In genomic region chr3:123235921-123236320, GRCm38 (mm10) we compare ENCODE assay signal across 8 mouse cellular contexts. TPM values are rescaled to one million over a fixed set of nuclear protein-coding genes. Genes with fewer than 3 reads are reported as not detected.
A peak's percentile ranks its signal among the peaks of the same experiment; 100 is the strongest.
DNase-seq lines count a peak whose midpoint lies in the region; ATAC-seq and TF ChIP-seq lines count a peak whose summit lies in the region.

Gene Synpo2, minus strand, starts transcription at chr3:123236149.

- under 1% methylated on average over 20 of the region's 20 CpGs for WGBS in cerebellum, adult 2 months
- 4% methylated on average over 20 of the region's 20 CpGs for WGBS in forebrain, postnatal 0 days
- 1% methylated on average over 20 of the region's 20 CpGs for WGBS in lung, adult 2 months

- peaks cover 28% of the 10 kb centered on the region for H3K9me3 ChIP-seq in E14TG2a.4 (ENCODE audit: low read length)
- H3K9me3 ChIP-seq in forebrain, postnatal 0 days (ENCODE audit: low read length): no peaks in the 10 kb centered on the region

- peak within 1 kb of the TSS; percentile 89 for H3K4me2 ChIP-seq in forebrain, postnatal 0 days (ENCODE audit: low read depth)

- peak; percentile 35 to 43 for DNase-seq in cerebellum, adult 2 months
- DNase-seq in forebrain, postnatal 0 days: peak; percentile 22
- peak; percentile 75 to 77 for DNase-seq in heart, postnatal 36 days
- peak; percentile 30 to 36 for DNase-seq in layer of hippocampus, adult 18-20 months (ENCODE audit: low spot score in 2 of 2)
- peak; percentile 58 for DNase-seq in lung, adult 2 months
- peak; percentile 56 for DNase-seq in ovary, adult 18-20 months (ENCODE audit: low spot score)
- DNase-seq in urinary bladder, adult 2 months (ENCODE audit: low spot score): peak; percentile 54

- peak within 1 kb of the TSS; percentile 46 for H3K9ac ChIP-seq in forebrain, postnatal 0 days

- peak within 1 kb of the TSS; percentile 75 for H3K4me3 ChIP-seq in E14TG2a.4 (replicated peaks; ENCODE audit: low read length)
- H3K4me3 ChIP-seq in cerebellum, adult 2 months (replicated peaks; ENCODE audit: insufficient read depth, low read depth, low read length): peak within 1 kb of the TSS; percentile 60
- peak within 1 kb of the TSS; percentile 48 for H3K4me3 ChIP-seq in forebrain, postnatal 0 days (ENCODE audit: low read depth, low read length)
- H3K4me3 ChIP-seq in lung, adult 2 months (replicated peaks; ENCODE audit: extremely low read depth, low read depth, low read length): peak within 1 kb of the TSS; percentile 55

- no peak for TF ChIP-seq CTCF in E14TG2a.4 (conservative IDR thresholded peaks at IDR 0.05; ENCODE audit: low read length)
- no peak for TF ChIP-seq CTCF in cerebellum, adult 2 months (IDR thresholded peaks at IDR 0.05; ENCODE audit: borderline replicate concordance, insufficient read depth, low read depth, low read length)
- TF ChIP-seq CTCF in forebrain, postnatal 0 days (IDR thresholded peaks at IDR 0.05; ENCODE audit: low read depth): no peak
- no peak for TF ChIP-seq CTCF in lung, adult 2 months (IDR thresholded peaks at IDR 0.05; ENCODE audit: insufficient read depth, low read length)

- H3K27ac ChIP-seq in cerebellum, adult 2 months (ENCODE audit: insufficient read depth, low read length): no peak within 1 kb of the TSS
- no peak within 1 kb of the TSS for H3K27ac ChIP-seq in forebrain, postnatal 0 days (ENCODE audit: low read depth, low read length)

- H3K36me3 ChIP-seq in E14TG2a.4 (ENCODE audit: insufficient read depth, low read length): no peaks in the 10 kb centered on the region
- H3K36me3 ChIP-seq in forebrain, postnatal 0 days (ENCODE audit: insufficient read depth): no peaks in the 10 kb centered on the region

- H3K4me1 ChIP-seq in E14TG2a.4 (replicated peaks; ENCODE audit: low read depth, low read length): peaks cover 17% of the 10 kb centered on the region
- H3K4me1 ChIP-seq in cerebellum, adult 2 months (ENCODE audit: control insufficient read depth, insufficient read depth, low read length): 0 out of 2 replicates have a peak, but pooled peaks cover 4% of the 10 kb centered on the region
- no peaks in the 10 kb centered on the region for H3K4me1 ChIP-seq in forebrain, postnatal 0 days (ENCODE audit: insufficient read depth)
- no peaks in the 10 kb centered on the region; the same call in 1 of the 2 replicates for H3K4me1 ChIP-seq in lung, adult 2 months (ENCODE audit: control insufficient read depth, insufficient read depth, low read length)

- ATAC-seq in forebrain, postnatal 0 days: peak; percentile 75

- 0 out of 2 replicates have a peak, but pooled peaks have one; percentile 10 for TF ChIP-seq POLR2A in cerebellum, adult 2 months (IDR thresholded peaks at IDR 0.05; ENCODE audit: borderline replicate concordance, insufficient read depth, low read length)
- TF ChIP-seq POLR2A in lung, adult 2 months (IDR thresholded peaks at IDR 0.05; ENCODE audit: borderline replicate concordance, extremely low read depth, low read depth, low read length): 0 out of 2 replicates have a peak, but pooled peaks have one; percentile 10

- intact Hi-C loops in heart, postnatal 36 days (cut with DNase I): loop anchor here (2.0 to 10.0 kb wide), 2 partner anchors 31 to 269 kb away; partner anchors contain the start of gene Sec24d

- H3K27me3 ChIP-seq in E14TG2a.4 (ENCODE audit: insufficient read depth, low read length): peaks cover 17% of the 10 kb centered on the region
- H3K27me3 ChIP-seq in cerebellum, adult 2 months (ENCODE audit: control insufficient read depth, insufficient read depth, low read length): no peaks in the 10 kb centered on the region
- no peaks in the 10 kb centered on the region for H3K27me3 ChIP-seq in forebrain, postnatal 0 days (ENCODE audit: insufficient read depth, low read length)

RNA-seq across cellular contexts. Expression of gene Synpo2, which starts in this region (rescaled TPM):
- polyA plus RNA-seq in cerebellum, adult 2 months (2012; rRNA removed): 2.4 and 2.9 TPM in 2 replicates
- total RNA-seq in forebrain, postnatal 0 days (2014; rRNA removed): 0.54 and 1.6 TPM in 2 replicates
- 1.0 and 2.5 TPM in 2 replicates for polyA plus RNA-seq in forebrain, postnatal 0 days (2015; fragmentation: Nextera tagmentation; extraction: Ambion mirVana)
- 10 to 100 TPM; 78.2 to 80.5 TPM for total RNA-seq in heart, postnatal 36 days (2021)
- total RNA-seq in layer of hippocampus, adult 18-20 months (2021): 1 to 10 TPM; 4.4 TPM
- 11.8 and 12.8 TPM in 2 replicates for polyA plus RNA-seq in lung, adult 2 months (2012; rRNA removed)
- 240 and 396 TPM in 2 replicates for polyA plus RNA-seq in urinary bladder, adult 2 months (2012; rRNA removed)

Comparison
In these comparisons a context has a peak if more than half of its experiments do, and no peak if none do; other contexts are left out.
1. RNA of gene Synpo2 (total RNA-seq): 78.2 to 80.5 TPM in heart, postnatal 36 days; 4.4 TPM in layer of hippocampus, adult 18-20 months and 0.54 to 1.6 TPM in forebrain, postnatal 0 days; every median in the first group is over 10 times any median in the second.
2. RNA of gene Synpo2 (polyA plus RNA-seq): 240 to 396 TPM in urinary bladder, adult 2 months; 11.8 to 12.8 TPM in lung, adult 2 months, 2.4 to 2.9 TPM in cerebellum, adult 2 months and 1.0 to 2.5 TPM in forebrain, postnatal 0 days; every median in the first group is over 10 times any median in the second.
3. DNase-seq: peak in every context shown above with its lines; median percentile 76 in heart, postnatal 36 days; 58 in lung, adult 2 months; 56 in ovary, adult 18-20 months; 54 in urinary bladder, adult 2 months; 39 in cerebellum, adult 2 months; 33 in layer of hippocampus, adult 18-20 months; 22 in forebrain, postnatal 0 days.
4. Peak in every context shown above with its lines, with median percentiles within 50 percentile points of each other: H3K4me3 ChIP-seq.